Mouse (Mus musculus): ENCODE measurements around the gene Mul1. TPM values are rescaled to one million over a fixed set of nuclear protein-coding genes. Genes with fewer than 3 reads are reported as not detected.
A peak's percentile ranks its signal among the peaks of the same experiment; 100 is the strongest.

Mul1 gene
- total and polyA plus RNA-seq, 2 experiments from 2014 or later = 21.6 to 36.2 TPM

DNA sequence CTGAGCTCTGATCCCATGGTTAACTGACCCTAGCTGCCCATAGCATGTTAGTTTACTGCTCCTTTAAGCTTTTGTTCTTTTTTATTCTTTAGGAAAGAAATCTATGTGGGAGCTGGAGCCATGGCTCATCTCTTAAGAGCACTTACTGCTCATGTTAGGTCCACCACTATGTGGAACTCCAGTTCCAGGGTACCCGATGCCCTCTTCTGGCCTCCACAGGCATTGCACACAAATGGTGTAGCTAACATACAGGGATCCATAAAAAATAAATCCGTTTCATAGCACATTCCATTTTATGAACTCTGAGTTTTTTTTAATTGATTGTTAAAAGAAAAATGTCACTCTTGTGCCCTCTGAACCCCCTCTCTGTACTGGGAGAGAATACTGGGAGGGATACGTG is 4.7 kb upstream of the Mul1 start:
- ATAC-seq = no peak
- no peak overlapping the region for H3K9ac ChIP-seq (replicated peaks; ENCODE audit: low read length)
- H3K36me3 ChIP-seq (ENCODE audit: insufficient read depth, low read length) = no peaks in the 10 kb centered on the region
- 43% methylated on average over 3 of the region's 3 CpGs for WGBS
- peak; percentile 82 for TF ChIP-seq CTCF (IDR thresholded peaks at IDR 0.05; ENCODE audit: low read depth)
- H3K4me3 ChIP-seq (ENCODE audit: low read length) = no peak overlapping the region
- H3K4me2 ChIP-seq (ENCODE audit: low read depth, low read length) = no peak overlapping the region
- H3K4me1 ChIP-seq (ENCODE audit: insufficient read depth, low read length) = no peaks in the 10 kb centered on the region
- DNase-seq (ENCODE audit: low spot score) = peak; percentile 69
- peaks cover 5% of the 10 kb centered on the region; the same call in 1 of the 2 replicates for H3K27me3 ChIP-seq (ENCODE audit: insufficient read depth, low read length)
- H3K9me3 ChIP-seq (ENCODE audit: low read length) = no peaks in the 10 kb centered on the region
- H3K27ac ChIP-seq = no peak overlapping the region

DNA sequence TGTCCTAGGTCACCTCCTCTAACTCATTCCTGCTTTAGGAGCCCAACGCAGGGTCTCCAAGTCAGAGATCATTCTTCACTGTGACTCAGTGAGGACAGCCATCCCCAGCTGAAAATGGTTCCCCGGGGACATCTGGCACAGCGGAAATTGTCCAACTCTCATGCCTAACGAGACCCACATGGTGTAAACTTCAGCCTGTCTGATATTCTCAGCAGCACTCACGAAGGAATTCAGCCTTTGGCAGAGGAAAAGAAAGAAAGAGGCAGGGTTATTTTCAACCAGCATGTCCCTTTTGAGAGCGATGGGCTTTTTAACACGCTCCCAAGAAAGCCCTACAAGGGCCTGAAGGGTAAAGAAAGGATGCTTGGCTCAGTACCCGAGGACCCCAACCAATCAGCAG is 3.1 kb upstream of the Mul1 start:
- 46% methylated on average over 8 of the region's 8 CpGs for WGBS
- H3K36me3 ChIP-seq (ENCODE audit: insufficient read depth, low read length) = no peaks in the 10 kb centered on the region; the same call in 1 of the 2 replicates
- no peak for ATAC-seq

DNA sequence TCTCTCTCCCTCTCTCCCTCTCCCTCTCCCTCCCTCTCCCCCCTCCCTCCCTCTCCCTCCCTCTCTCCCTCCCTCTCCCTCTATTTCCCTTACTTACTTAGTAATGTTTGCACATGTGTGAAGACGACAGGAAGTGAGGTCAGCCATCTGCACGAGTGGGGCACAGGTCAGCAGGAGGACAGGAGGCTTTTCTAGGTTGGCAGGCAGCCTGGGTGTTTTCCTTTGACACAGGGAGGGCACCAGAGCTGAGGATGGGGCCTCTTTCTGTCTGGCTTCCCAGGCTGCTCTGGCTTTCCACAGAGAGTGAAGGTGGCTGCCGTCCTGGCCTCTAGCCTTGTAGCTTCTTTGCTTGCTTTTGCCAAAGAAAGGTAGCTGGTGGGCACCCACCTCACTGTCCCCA is 5.6 kb downstream of the Mul1 start:
- Histone ChIP-seq H3K9me3 (ENCODE audit: low read length) (no peaks in the 10 kb centered on the region), H3K4me1 (ENCODE audit: insufficient read depth, low read length) (peaks cover 5% of the 10 kb centered on the region; the same call in 1 of the 2 replicates), H3K4me3 (ENCODE audit: low read length) (no peak overlapping the region), H3K4me2 (ENCODE audit: low read depth, low read length) (no peak overlapping the region), H3K9ac (replicated peaks; ENCODE audit: low read length) (no peak overlapping the region), H3K27ac (no peak overlapping the region), H3K27me3 (ENCODE audit: insufficient read depth, low read length) (no peaks in the 10 kb centered on the region), H3K36me3 (ENCODE audit: insufficient read depth, low read length) (peaks cover 40% of the 10 kb centered on the region)
- WGBS = 89% methylated on average over 3 of the region's 3 CpGs
- ATAC-seq (no peak), DNase-seq (ENCODE audit: low spot score) (no peak)
- TF ChIP-seq CTCF (IDR thresholded peaks at IDR 0.05; ENCODE audit: low read depth) = no peak

More for the DNA sequence above, 3.1 kb upstream of the Mul1 start:
- no peak overlapping the region for H3K4me3 ChIP-seq (ENCODE audit: low read length)
- H3K9ac ChIP-seq (replicated peaks; ENCODE audit: low read length) = no peak overlapping the region
- H3K4me2 ChIP-seq (ENCODE audit: low read depth, low read length) = no peak overlapping the region
- peaks cover 7% of the 10 kb centered on the region; the same call in 1 of the 2 replicates for H3K4me1 ChIP-seq (ENCODE audit: insufficient read depth, low read length)
- peaks cover 5% of the 10 kb centered on the region; the same call in 1 of the 2 replicates for H3K27me3 ChIP-seq (ENCODE audit: insufficient read depth, low read length)
- no peak for TF ChIP-seq CTCF (IDR thresholded peaks at IDR 0.05; ENCODE audit: low read depth)
- H3K27ac ChIP-seq = no peak overlapping the region
- DNase-seq (ENCODE audit: low spot score) = no peak
- H3K9me3 ChIP-seq (ENCODE audit: low read length) = no peaks in the 10 kb centered on the region

DNA sequence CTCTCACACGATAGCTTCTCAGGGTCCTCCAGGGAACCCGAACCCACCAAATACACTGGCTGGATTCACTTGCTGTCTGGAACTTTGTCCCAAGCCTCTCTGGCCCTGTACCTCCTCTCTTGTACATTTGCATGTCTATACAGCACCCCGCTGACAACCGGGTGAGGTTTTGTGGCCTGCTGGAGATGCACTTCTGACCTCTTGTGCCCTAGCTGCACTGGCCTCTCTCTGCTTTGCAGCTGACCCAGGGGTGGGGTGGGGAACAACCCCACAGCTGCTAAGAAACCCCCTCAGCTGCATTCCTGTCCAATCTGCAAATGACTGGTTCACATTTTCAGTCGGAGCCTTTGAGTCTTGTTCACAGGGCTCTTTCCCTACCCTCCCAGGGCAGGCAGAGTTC is 10.5 kb downstream of the Mul1 start:
- H3K9me3 ChIP-seq (ENCODE audit: low read length) = no peaks in the 10 kb centered on the region
- no peak for TF ChIP-seq CTCF (IDR thresholded peaks at IDR 0.05; ENCODE audit: low read depth)
- no peak overlapping the region for H3K27ac ChIP-seq
- ATAC-seq (no peak), DNase-seq (ENCODE audit: low spot score) (no peak)
- H3K4me3 ChIP-seq (ENCODE audit: low read length) = no peak overlapping the region
- no peak overlapping the region for H3K4me2 ChIP-seq (ENCODE audit: low read depth, low read length)
- 0 out of 2 replicates have a peak, but pooled peaks cover 7% of the 10 kb centered on the region for H3K4me1 ChIP-seq (ENCODE audit: insufficient read depth, low read length)
- peaks cover 15% of the 10 kb centered on the region; the same call in 1 of the 2 replicates for H3K36me3 ChIP-seq (ENCODE audit: insufficient read depth, low read length)
- 7% methylated on average over 5 of the region's 5 CpGs for WGBS
- no peak overlapping the region for H3K9ac ChIP-seq (replicated peaks; ENCODE audit: low read length)
- H3K27me3 ChIP-seq (ENCODE audit: insufficient read depth, low read length) = no peaks in the 10 kb centered on the region

DNA sequence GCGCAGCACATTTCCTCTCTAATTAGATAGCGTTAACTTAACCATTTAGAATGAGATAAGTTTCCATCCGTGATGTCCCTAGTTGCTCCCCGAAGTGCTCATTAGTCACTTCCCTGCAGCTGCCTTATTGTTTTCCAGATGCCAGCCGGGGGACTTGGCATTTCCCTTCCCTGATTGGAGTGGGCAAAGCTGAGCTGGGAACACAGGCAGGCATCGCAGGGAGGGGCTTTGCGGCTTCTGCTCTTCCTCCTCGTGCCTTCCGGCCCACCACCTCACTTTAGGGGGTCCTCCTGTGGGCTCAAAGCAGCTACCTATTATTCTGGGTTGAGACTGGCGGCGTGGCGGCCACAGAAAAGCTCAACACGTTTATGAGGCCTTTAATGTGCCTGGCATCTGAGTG is 12.5 kb downstream of the Mul1 start:
- no peak for TF ChIP-seq CTCF (IDR thresholded peaks at IDR 0.05; ENCODE audit: low read depth)
- H3K4me3 ChIP-seq (ENCODE audit: low read length) = no peak overlapping the region
- H3K4me2 ChIP-seq (ENCODE audit: low read depth, low read length) = no peak overlapping the region
- no peak overlapping the region for H3K9ac ChIP-seq (replicated peaks; ENCODE audit: low read length)
- ATAC-seq = peak; percentile 50
- no peaks in the 10 kb centered on the region for H3K9me3 ChIP-seq (ENCODE audit: low read length)
- DNase-seq (ENCODE audit: low spot score) = peak; percentile 47
- WGBS = 15% methylated on average over 13 of the region's 13 CpGs
- no peaks in the 10 kb centered on the region for H3K36me3 ChIP-seq (ENCODE audit: insufficient read depth, low read length)
- no peaks in the 10 kb centered on the region for H3K27me3 ChIP-seq (ENCODE audit: insufficient read depth, low read length)
- 0 out of 2 replicates have a peak, but pooled peaks cover 7% of the 10 kb centered on the region for H3K4me1 ChIP-seq (ENCODE audit: insufficient read depth, low read length)
- peak overlapping the region; percentile 38 for H3K27ac ChIP-seq

DNA sequence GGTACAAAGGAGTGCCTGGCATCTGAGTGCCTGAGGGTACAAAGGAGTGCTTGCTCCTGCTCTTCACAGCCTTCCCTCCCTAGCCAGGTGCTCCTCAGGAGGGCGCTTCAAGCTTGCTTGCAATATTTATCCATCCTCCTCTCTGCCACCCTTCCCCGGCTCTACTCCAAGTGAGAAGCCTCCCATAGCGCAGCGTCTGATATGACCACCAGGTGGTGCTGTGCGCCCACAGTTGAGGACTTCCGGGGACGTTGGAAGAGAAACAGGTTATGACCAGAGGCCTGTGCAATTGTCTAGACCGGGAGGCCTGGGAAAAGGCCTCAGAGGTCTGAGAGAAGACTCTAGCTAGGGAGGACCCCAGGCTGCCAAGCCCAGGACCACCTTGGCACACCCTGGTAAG is 12.9 kb downstream of the Mul1 start:
- peak; percentile 96 for DNase-seq (ENCODE audit: low spot score)
- H3K4me3 ChIP-seq (ENCODE audit: low read length) = no peak overlapping the region
- no peak overlapping the region for H3K4me2 ChIP-seq (ENCODE audit: low read depth, low read length)
- no peak overlapping the region for H3K9ac ChIP-seq (replicated peaks; ENCODE audit: low read length)
- peak; percentile 82 for ATAC-seq
- TF ChIP-seq CTCF (IDR thresholded peaks at IDR 0.05; ENCODE audit: low read depth) = peak; percentile 99
- H3K27ac ChIP-seq = peak overlapping the region; percentile 38
- H3K36me3 ChIP-seq (ENCODE audit: insufficient read depth, low read length) = no peaks in the 10 kb centered on the region
- no peaks in the 10 kb centered on the region for H3K27me3 ChIP-seq (ENCODE audit: insufficient read depth, low read length)
- no peaks in the 10 kb centered on the region for H3K9me3 ChIP-seq (ENCODE audit: low read length)
- WGBS = 1% methylated on average over 8 of the region's 8 CpGs
- 0 out of 2 replicates have a peak, but pooled peaks cover 7% of the 10 kb centered on the region for H3K4me1 ChIP-seq (ENCODE audit: insufficient read depth, low read length)

DNA sequence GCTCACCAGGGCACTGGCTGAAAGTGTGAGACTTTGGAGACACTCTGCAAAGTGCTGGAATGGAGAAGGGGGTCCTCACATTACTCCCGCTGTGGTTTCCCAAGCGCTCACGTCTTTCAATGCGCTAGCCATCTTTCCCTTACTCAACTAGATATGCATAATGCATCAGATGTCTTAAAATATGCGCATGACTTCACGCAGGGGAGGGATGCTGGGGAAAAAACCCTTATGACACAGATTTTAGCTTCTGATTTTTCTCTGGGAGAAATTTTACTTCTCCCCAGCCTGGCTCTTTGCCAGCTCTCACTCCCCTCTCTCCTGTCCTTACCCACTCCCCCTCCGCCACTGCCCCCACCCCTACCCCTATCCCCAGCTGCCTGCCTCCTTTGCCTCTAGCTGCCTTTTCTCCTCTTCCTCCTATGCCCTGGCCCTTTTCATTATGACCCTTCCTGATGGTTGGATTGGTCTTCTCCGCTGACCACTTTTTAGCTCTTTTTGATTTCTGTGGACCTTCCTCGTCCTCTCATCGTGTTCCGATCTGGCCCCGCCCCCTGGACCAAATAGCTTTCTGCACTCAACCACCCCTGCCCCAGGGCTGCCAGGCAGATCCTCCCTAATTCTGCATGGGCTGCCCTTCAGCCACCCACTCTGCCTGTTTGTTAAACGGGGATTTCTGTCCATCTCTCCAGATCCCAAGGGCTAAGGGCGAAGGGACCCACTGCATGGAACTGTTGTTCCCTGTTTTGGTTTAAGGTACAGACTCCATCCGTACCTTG is 13.5 kb downstream of the Mul1 start:
- Histone ChIP-seq H3K4me3 (ENCODE audit: low read length) (no peak overlapping the region), H3K27ac (peak overlapping the region; percentile 18; the same call in 1 of the 2 replicates), H3K4me1 (ENCODE audit: insufficient read depth, low read length) (peaks cover 7% of the 10 kb centered on the region; the same call in 1 of the 2 replicates), H3K36me3 (ENCODE audit: insufficient read depth, low read length) (no peaks in the 10 kb centered on the region), H3K9me3 (ENCODE audit: low read length) (no peaks in the 10 kb centered on the region), H3K4me2 (ENCODE audit: low read depth, low read length) (no peak overlapping the region), H3K9ac (replicated peaks; ENCODE audit: low read length) (no peak overlapping the region), H3K27me3 (ENCODE audit: insufficient read depth, low read length) (no peaks in the 10 kb centered on the region)
- 31% methylated on average over 15 of the region's 15 CpGs for WGBS
- no peak for TF ChIP-seq CTCF (IDR thresholded peaks at IDR 0.05; ENCODE audit: low read depth)
- peak; percentile 18 for DNase-seq (ENCODE audit: low spot score)
- ATAC-seq = no peak

Measured in hindbrain, postnatal 0 days (tissue).